In the genomic region with DNA sequence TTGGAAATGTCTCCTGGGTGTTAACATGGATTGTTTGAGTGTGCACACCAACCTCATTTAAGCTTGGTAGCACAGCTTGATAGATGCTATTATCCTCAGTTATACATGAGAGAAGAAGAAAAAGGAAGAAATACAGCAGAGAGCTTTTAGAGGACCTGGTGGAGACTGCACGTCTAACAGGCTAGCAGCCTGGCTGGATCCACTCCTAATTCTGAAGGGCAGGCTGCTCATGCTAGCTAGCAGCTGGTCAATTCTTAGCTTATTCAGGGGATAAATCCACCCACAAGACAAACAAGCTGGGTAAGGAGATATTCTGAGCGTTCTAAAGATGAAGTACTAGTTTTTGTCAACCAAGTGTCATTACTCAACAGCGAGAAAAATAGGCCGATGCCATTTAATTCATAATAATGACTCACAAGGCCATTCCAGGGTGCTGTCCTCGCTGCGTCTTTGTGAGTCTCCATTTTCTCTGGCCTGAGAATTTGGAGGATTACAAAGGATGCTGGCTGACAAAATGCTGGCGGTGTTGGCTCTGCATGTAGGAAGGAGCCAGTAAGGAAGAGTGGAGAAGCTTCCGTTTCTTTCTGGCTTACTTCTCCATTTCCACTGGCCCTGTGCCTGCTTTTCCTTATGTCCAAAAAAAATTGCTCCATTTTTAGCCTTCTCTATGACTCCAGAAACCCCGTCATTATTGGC, we compare ENCODE assay signal across 18 mouse cellular contexts.
DNase-seq lines count a peak whose midpoint lies in the region; ATAC-seq and TF ChIP-seq lines count a peak whose summit lies in the region.
"Had no signal": no experiment of that assay in that cellular context is flagged by ENCODE, and none has a peak within 500 bp of the region (broad histone marks: within the 10 kb centered on the region; RNA-seq: fewer than 3 reads in every experiment).

No protein-coding gene starts in this region.

- intact Hi-C loops in left cerebral cortex, postnatal 25 days (cut with DNase I), result no loop called here

- 52% methylated on average over 9 of the region's 9 CpGs for whole genome bisulfite sequencing in forebrain, postnatal 0 days
- whole genome bisulfite sequencing in forebrain, embryonic 13.5 days, result 69% methylated on average over 9 of the region's 9 CpGs
- WGBS in liver, postnatal 0 days (ENCODE audit: insufficient replicate concordance), result 81% methylated on average over 9 of the region's 9 CpGs

- no peak overlapping the region for H3K9ac ChIP-seq in forebrain, postnatal 0 days
- H3K9ac ChIP-seq in forebrain, embryonic 13.5 days, result no peak overlapping the region
- H3K9ac ChIP-seq in liver, postnatal 0 days (replicated peaks), result no peak overlapping the region
- H3K9ac ChIP-seq: embryonic facial prominence, embryonic 15.5 days; hindbrain, embryonic 15.5 days; neural tube, embryonic 13.5 days had no signal

- no peak overlapping the region for H3K4me2 ChIP-seq in forebrain, postnatal 0 days (ENCODE audit: low read depth)
- H3K4me2 ChIP-seq in forebrain, embryonic 13.5 days, result no peak overlapping the region
- H3K4me2 ChIP-seq in liver, postnatal 0 days (ENCODE audit: low read depth, low read length), result no peak overlapping the region
- H3K4me2 ChIP-seq: embryonic facial prominence, embryonic 15.5 days; hindbrain, embryonic 15.5 days; midbrain, embryonic 11.5 days; neural tube, embryonic 13.5 days had no signal

- no peak for TF ChIP-seq CTCF in forebrain, postnatal 0 days (IDR thresholded peaks at IDR 0.05; ENCODE audit: low read depth)
- TF ChIP-seq CTCF in liver, postnatal 0 days (IDR thresholded peaks at IDR 0.05; ENCODE audit: low read depth), result no peak

- H3K27me3 ChIP-seq in forebrain, postnatal 0 days (ENCODE audit: insufficient read depth, low read length), result peaks cover 4% of the 10 kb centered on the region; the same call in 1 of the 2 replicates
- H3K27me3 ChIP-seq in forebrain, embryonic 13.5 days, result peaks cover 6% of the 10 kb centered on the region; the same call in 1 of the 2 replicates
- H3K27me3 ChIP-seq in liver, postnatal 0 days (ENCODE audit: insufficient read depth, low read length), result no peaks in the 10 kb centered on the region
- H3K27me3 ChIP-seq: embryonic facial prominence, embryonic 15.5 days; hindbrain, embryonic 15.5 days; neural tube, embryonic 13.5 days had no signal

- TF ChIP-seq EP300 in liver, postnatal 0 days (IDR thresholded peaks at IDR 0.05; ENCODE audit: low read depth), result no peak

- no peaks in the 10 kb centered on the region for H3K9me3 ChIP-seq in forebrain, postnatal 0 days (ENCODE audit: low read length)
- H3K9me3 ChIP-seq in forebrain, embryonic 13.5 days (replicated peaks), result no peaks in the 10 kb centered on the region
- peaks cover 2% of the 10 kb centered on the region for H3K9me3 ChIP-seq in liver, postnatal 0 days (ENCODE audit: low read length)
- H3K9me3 ChIP-seq: embryonic facial prominence, embryonic 15.5 days; forebrain, embryonic 10.5 days; hindbrain, embryonic 15.5 days; neural tube, embryonic 13.5 days had no signal

- DNase-seq in forebrain, postnatal 0 days, result peak; percentile 21
- peak; percentile 3 to 28 for DNase-seq in left cerebral cortex, postnatal 25 days (ENCODE audit: low spot score in 2 of 2)
- no peak for DNase-seq in left cerebral cortex, adult 11 months (ENCODE audit: low spot score)
- DNase-seq in adrenal gland, postnatal 14 days, result peak; percentile 41
- DNase-seq in cerebellum, postnatal 14 days, result peak; percentile 81 to 86
- no peak for DNase-seq in liver, postnatal 0 days
- DNase-seq in neural tube, embryonic 10.5 days (ENCODE audit: extremely low spot score, low spot score), result no peak
- DNase-seq: B cell, adult 2 months; kidney, adult 11 months; lung, postnatal 4 days; right cerebral cortex, postnatal 25 days had no signal

- H3K27ac ChIP-seq in forebrain, postnatal 0 days (ENCODE audit: low read depth, low read length), result no peak overlapping the region
- H3K27ac ChIP-seq in forebrain, embryonic 13.5 days, result no peak overlapping the region
- H3K27ac ChIP-seq in liver, postnatal 0 days (ENCODE audit: low read depth), result no peak overlapping the region
- H3K27ac ChIP-seq: embryonic facial prominence, embryonic 15.5 days; forebrain, embryonic 10.5 days; hindbrain, embryonic 15.5 days; neural tube, embryonic 13.5 days had no signal

- ATAC-seq in forebrain, postnatal 0 days, result peak; percentile 20; the same call in 1 of the 2 replicates
- no peak for ATAC-seq in forebrain, embryonic 13.5 days
- ATAC-seq in liver, postnatal 0 days, result no peak
- ATAC-seq: activated CD4-positive, CD25-positive, alpha-beta regulatory T cell, adult 4 months had no signal

- H3K4me3 ChIP-seq in forebrain, postnatal 0 days (ENCODE audit: low read depth, low read length), result no peak overlapping the region
- no peak overlapping the region for H3K4me3 ChIP-seq in forebrain, embryonic 13.5 days
- no peak overlapping the region for H3K4me3 ChIP-seq in liver, postnatal 0 days (ENCODE audit: low read depth, low read length)
- H3K4me3 ChIP-seq: embryonic facial prominence, embryonic 15.5 days; forebrain, embryonic 10.5 days; hindbrain, embryonic 15.5 days; neural tube, embryonic 13.5 days had no signal

- H3K4me1 ChIP-seq in forebrain, postnatal 0 days (ENCODE audit: insufficient read depth), result no peaks in the 10 kb centered on the region
- no peaks in the 10 kb centered on the region for H3K4me1 ChIP-seq in forebrain, embryonic 13.5 days
- no peaks in the 10 kb centered on the region for H3K4me1 ChIP-seq in liver, postnatal 0 days (ENCODE audit: insufficient read depth)
- H3K4me1 ChIP-seq: hindbrain, embryonic 15.5 days had no signal

- no peaks in the 10 kb centered on the region for H3K36me3 ChIP-seq in forebrain, postnatal 0 days (ENCODE audit: insufficient read depth)
- H3K36me3 ChIP-seq in forebrain, embryonic 13.5 days (ENCODE audit: poor library complexity, severe bottlenecking), result no peaks in the 10 kb centered on the region
- no peaks in the 10 kb centered on the region for H3K36me3 ChIP-seq in liver, postnatal 0 days (replicated peaks; ENCODE audit: insufficient read depth, low read length)
- H3K36me3 ChIP-seq: embryonic facial prominence, embryonic 15.5 days; forebrain, embryonic 10.5 days; hindbrain, embryonic 15.5 days; neural tube, embryonic 13.5 days had no signal

Comparison
In these comparisons a context has a peak if more than half of its experiments do, and no peak if none do; other contexts are left out.
1. DNase-seq: peak in forebrain, postnatal 0 days (single experiment), left cerebral cortex, postnatal 25 days (2 of 2), adrenal gland, postnatal 14 days (single experiment) and cerebellum, postnatal 14 days (2 of 2); none in left cerebral cortex, adult 11 months (single experiment), liver, postnatal 0 days (single experiment) and neural tube, embryonic 10.5 days (single experiment).